Mouse (Mus musculus) kidney, adult 2 months (tissue): ENCODE measurements around the gene Rmdn3.

Experiments used
- CTCF ChIP-seq: fragments of 200-500 bp; conservative IDR thresholded peaks from 2 replicates; pipeline ENCODE4 v1.5.1; 2011; ENCODE audit warnings: low read depth, mild to moderate bottlenecking, control low read depth, low read length, moderate library complexity, mixed read lengths; ENCODE audit not compliant: insufficient read depth, insufficient read length
- POLR2A ChIP-seq: fragments of 200-500 bp; IDR thresholded peaks from one replicate; pipeline ENCODE4 v1.6.1; 2011; ENCODE audit warnings: low read depth, low read length, control low read depth

- no peak for TF ChIP-seq POLR2A
- no peak for TF ChIP-seq CTCF
Measured at GRCm38 (mm10) chr2:119198049-119198448, 41.2 kb upstream of the Rmdn3 start.
